14 mouse cellular contexts compared by ENCODE assay signal in the genomic region with DNA sequence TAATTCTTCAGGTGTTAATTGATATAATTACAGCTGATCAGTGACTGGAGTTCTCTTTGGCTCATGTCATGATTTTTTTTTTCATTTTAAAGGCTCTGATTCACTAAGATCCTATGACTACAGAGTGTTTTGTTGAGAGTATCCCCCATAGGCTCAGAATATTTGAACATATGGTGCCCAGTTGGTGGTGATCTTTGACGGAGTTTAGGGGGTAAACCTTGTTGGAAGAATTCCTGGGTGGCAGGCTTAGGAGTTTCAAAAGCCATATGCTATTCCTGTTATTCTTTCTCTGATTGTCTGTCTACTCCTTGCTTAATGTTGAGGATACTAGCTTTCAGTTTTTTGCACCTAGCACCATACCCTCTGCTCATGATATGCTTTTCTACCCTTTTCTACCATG.
DNase-seq lines count a peak whose midpoint lies in the region; TF ChIP-seq lines count a peak whose summit lies in the region.
"Had no signal": no experiment of that assay in that cellular context is flagged by ENCODE, and none has a peak within 500 bp of the region (broad histone marks: within the 10 kb centered on the region; RNA-seq: fewer than 3 reads in every experiment).

No protein-coding gene starts in this region.

- no peak for TF ChIP-seq POLR2A in brain, embryonic 14.5 days (IDR thresholded peaks at IDR 0.05; ENCODE audit: borderline replicate concordance, extremely low read depth, insufficient read depth, insufficient read length, poor library complexity, severe bottlenecking)

- peak; percentile 71 for DNase-seq in brain, adult 2 months (ENCODE audit: low read depth, low spot score)
- peak; percentile 3 for DNase-seq in brain, embryonic 14.5 days (ENCODE audit: low read depth)
- DNase-seq in cerebellum, adult 9-10 months: peak; percentile 67
- peak; percentile 7 to 41 for DNase-seq in cerebellum, postnatal 36 days
- DNase-seq in right cerebral cortex, postnatal 10 days (ENCODE audit: low spot score in 2 of 2): no peak
- DNase-seq in retina, embryonic 14.5 days (ENCODE audit: low spot score): no peak
- no peak for DNase-seq in ovary, adult 18-20 months (ENCODE audit: low spot score)
- DNase-seq: adrenal gland, adult 2 months; adrenal gland, postnatal 14 days; forebrain, postnatal 0 days; gastrocnemius, adult 2 months; gastrocnemius, postnatal 14 days; heart, adult 11 months; kidney, adult 11 months had no signal

- TF ChIP-seq CTCF in brain, embryonic 14.5 days (IDR thresholded peaks at IDR 0.05; ENCODE audit: borderline replicate concordance, extremely low read depth, insufficient read depth, insufficient read length): no peak

Comparison
In these comparisons a context has a peak if more than half of its experiments do, and no peak if none do; other contexts are left out.
1. DNase-seq: peak in brain, adult 2 months (single experiment), brain, embryonic 14.5 days (single experiment), cerebellum, adult 9-10 months (single experiment) and cerebellum, postnatal 36 days (2 of 2); none in right cerebral cortex, postnatal 10 days (0 of 2), retina, embryonic 14.5 days (single experiment) and ovary, adult 18-20 months (single experiment).